Mouse (Mus musculus) erythroblast, embryonic 14.5 days (primary cell): Measurements from ENCODE around the gene Cyb5rl.

Experiments used
- GATA1 ChIP-seq: IDR thresholded peaks from 2 replicates; pipeline ENCODE4 v1.6.1; 2012; ENCODE audit warnings: low read length, inconsistent platforms, mixed read lengths
- TAL1 ChIP-seq: IDR thresholded peaks from 3 replicates; pipeline ENCODE4 v1.6.1; 2012; ENCODE audit warnings: low read length, inconsistent platforms, mixed read lengths

GRCm38 (mm10) chr4:107047806-107048205, 19.0 kb upstream of the Cyb5rl start:
- no peak for TF ChIP-seq TAL1
- no peak for TF ChIP-seq GATA1
